Mouse (Mus musculus): Measurements from ENCODE around the gene Gm45783.
A peak's percentile ranks its signal among the peaks of the same experiment; 100 is the strongest.
"Not testable (repeated sequence)": the region's sequence is repeated elsewhere in the genome, so short reads cannot be mapped to it uniquely, and the experiment has no call there.

Gene Gm45783

GRCm38 (mm10) chr7:7374431-7374830, at the start of gene Gm45783:
Gene Gm45783, minus strand, starts transcription at chr7:7374573.
- not testable (repeated sequence) for DNase-seq

GRCm38 (mm10) chr7:7399603-7400002, 25.2 kb upstream of the Gm45783 start, which contains the start of gene Vmn2r31:
Gene Vmn2r31, minus strand, starts transcription at chr7:7399703.
- DNase-seq, result not testable (repeated sequence)

DNA sequence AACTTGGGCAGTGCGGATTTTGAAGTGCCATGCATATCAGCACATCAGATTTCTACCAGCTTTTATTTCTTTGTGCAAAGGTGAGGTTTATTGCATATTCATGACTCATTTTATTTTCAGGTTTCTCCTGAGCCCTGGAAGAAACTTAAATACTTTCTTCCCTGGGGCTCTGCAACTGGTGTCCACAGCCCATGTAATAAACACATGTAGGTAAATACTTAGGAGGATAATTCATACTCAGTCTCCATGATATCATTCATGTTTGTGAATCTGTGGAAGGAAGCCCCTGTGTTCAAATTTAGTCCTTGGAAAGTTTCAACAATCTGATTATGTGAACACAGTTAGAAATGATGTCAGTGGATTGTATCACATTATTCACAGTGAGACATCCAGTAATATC, 36.9 kb downstream of the Gm45783 start, which contains the start of gene Vmn2r30:
Gene Vmn2r30, minus strand, starts transcription at position 101 of the 400 bp plus-strand sequence.
- DNase-seq, result not testable (repeated sequence)

DNA sequence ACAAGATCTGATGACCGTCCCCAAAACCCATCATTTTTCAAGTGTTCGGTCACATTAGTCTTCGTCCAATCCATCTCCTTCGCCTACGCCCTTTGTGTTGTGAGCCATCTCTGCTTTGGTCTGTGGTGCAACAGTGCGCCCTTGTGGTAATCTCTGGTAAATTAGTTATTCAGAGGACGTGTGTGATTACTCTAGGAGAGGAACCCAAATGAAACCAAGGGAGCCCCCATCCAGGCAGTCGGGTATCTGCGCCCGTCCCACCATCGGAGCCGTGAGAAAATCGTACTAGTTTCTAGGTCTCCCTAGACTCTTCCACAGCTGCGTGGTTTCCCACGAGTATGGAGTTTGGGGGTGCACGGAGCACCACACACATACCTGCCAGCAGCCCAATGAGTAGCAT, 78.8 kb downstream of the Gm45783 start:
- peak; percentile 67 for DNase-seq
